Mouse (Mus musculus) liver, embryonic 14.5 days (tissue): Measurements from ENCODE around the gene Hpn. TPM values are rescaled to one million over a fixed set of nuclear protein-coding genes. Genes with fewer than 3 reads are reported as not detected.

Experiments
- ATAC-seq: fragments of 200-750 bp; cut with Nextera tagmentation; 2 replicates; pipeline ENCODE4 v1.8.0; 2017; ENCODE audit warnings: moderate number of reproducible peaks, mild to moderate bottlenecking, moderate library complexity; ENCODE audit not compliant: insufficient read depth
- DNase-seq, 3 experiments: peaks; one replicate each; pipeline ENCODE4 v3.0.0-alpha.2; 2012 to 2013; ENCODE audit warnings: low read depth in 3 of 3, low spot score in 3 of 3
- H3K27ac ChIP-seq: fragments of 300-500 bp; sonication (generic); 2 replicates; pipeline ENCODE4 v1.5.1; 2014; ENCODE audit warnings: moderate library complexity, mild to moderate bottlenecking, control low read depth, inconsistent platforms
- H3K27me3 ChIP-seq: fragments of 300-500 bp; sonication (generic); 2 replicates; pipeline ENCODE4 v1.6.1; 2014; ENCODE audit warnings: mild to moderate bottlenecking, low read length, moderate library complexity; ENCODE audit not compliant: control insufficient read depth, insufficient read depth
- H3K36me3 ChIP-seq: fragments of 300-500 bp; sonication (generic); replicated peaks from 2 replicates; pipeline ENCODE4 v1.6.1; 2014; ENCODE audit warnings: low read depth; ENCODE audit not compliant: control insufficient read depth, insufficient read depth
- H3K4me1 ChIP-seq, 2 experiments: fragments of 200-500 bp in 1 of 2; fragments of 300-500 bp in 1 of 2; sonication (generic) in 1 of 2; replicated peaks; 2 replicates each; pipeline ENCODE4 v1.6.1; 2012 to 2014; ENCODE audit warnings: antibody characterized with exemption in 1 of 2, inconsistent platforms in 1 of 2, low read length in 1 of 2; ENCODE audit not compliant: control insufficient read depth in 2 of 2, insufficient read depth in 2 of 2
- H3K4me2 ChIP-seq: fragments of 300-500 bp; sonication (generic); 2 replicates; pipeline ENCODE4 v1.6.1; 2014; ENCODE audit warnings: low read depth, mild to moderate bottlenecking, control low read depth, moderate library complexity
- H3K4me3 ChIP-seq, 2 experiments: fragments of 200-500 bp in 1 of 2; fragments of 300-500 bp in 1 of 2; sonication (generic) in 1 of 2; 2 replicates each; pipeline ENCODE4 v1.5.1; 2012 to 2014; ENCODE audit warnings: low read depth in 2 of 2, low read length in 2 of 2, mild to moderate bottlenecking in 2 of 2, control low read depth in 1 of 2, inconsistent platforms in 1 of 2, moderate library complexity in 1 of 2; ENCODE audit not compliant: insufficient read depth in 1 of 2
- H3K9ac ChIP-seq: fragments of 300-500 bp; sonication (generic); replicated peaks from 2 replicates; pipeline ENCODE4 v1.6.1; 2014; ENCODE audit warnings: mild to moderate bottlenecking, control low read depth, moderate library complexity
- H3K9me3 ChIP-seq: fragments of 300-500 bp; sonication (generic); 2 replicates; pipeline ENCODE4 v1.6.1; 2016; ENCODE audit warnings: low read length, mixed read lengths; ENCODE audit not compliant: control insufficient read depth
- CTCF ChIP-seq: IDR thresholded peaks from 2 replicates; pipeline ENCODE4 v1.5.1; 2016; ENCODE audit warnings: antibody characterized with exemption, low read depth, control low read depth
- EP300 ChIP-seq: IDR thresholded peaks from 2 replicates; pipeline ENCODE4 v1.6.1; 2016; ENCODE audit warnings: antibody characterized with exemption, low read depth
- WGBS: fragments of 180-500 bp; shearing (Covaris S2); extraction: QIAGEN DNeasy Blood & Tissue Kit; methylation state at CpG from one replicate; pipeline ENCODE4 v1.1.7; 2014; ENCODE audit not compliant: insufficient replicate concordance; 5-methylcytosine and 5-hydroxymethylcytosine counted together
- polyA plus RNA-seq, 2 experiments: library from polyadenylated mRNA; depleted of rRNA in 1 of 2; stranded (reverse) in 1 of 2; unstranded in 1 of 2; fragments of >200 nt; fragmentation: Nextera tagmentation in 1 of 2; extraction: Ambion mirVana in 1 of 2; gene quantifications; 2 replicates each; pipeline versions ENCODE4 v1.2.1 to v1.2.3; 2012 to 2014

The Hpn gene
- polyA plus RNA-seq, 2 experiments = 43.3 to 44.7 TPM

- Histone ChIP-seq H3K4me3 (peak overlapping the region; percentile 61 to 74; a peak in 2 of 4 replicates), H3K36me3 (no peaks in the 10 kb centered on the region), H3K27me3 (no peaks in the 10 kb centered on the region), H3K9ac (no peak overlapping the region), H3K4me1 (peaks cover 8 to 30% of the 10 kb centered on the region in 2 experiments), H3K4me2 (peak overlapping the region; percentile 81), H3K9me3 (no peaks in the 10 kb centered on the region), H3K27ac (no peak overlapping the region)
- TF ChIP-seq EP300 = no peak
- no peak for TF ChIP-seq CTCF
- DNase-seq (no peak), ATAC-seq (no peak)
- WGBS = 22% methylated on average over 9 of the region's 9 CpGs
Observed at GRCm38 (mm10) chr7:31149271-31149670, 34.2 kb upstream of the Hpn start.

GRCm38 (mm10) chr7:31148756-31149155 lies 33.7 kb upstream of the Hpn start:
- Histone ChIP-seq H3K4me2 (peak overlapping the region; percentile 81), H3K27ac (no peak overlapping the region), H3K36me3 (no peaks in the 10 kb centered on the region), H3K9me3 (no peaks in the 10 kb centered on the region), H3K4me1 (peaks cover 8 to 30% of the 10 kb centered on the region in 2 experiments), H3K27me3 (no peaks in the 10 kb centered on the region), H3K4me3 (peak overlapping the region; percentile 14 to 23; a peak in 2 of 4 replicates), H3K9ac (no peak overlapping the region)
- TF ChIP-seq CTCF (no peak), EP300 (no peak)
- ATAC-seq (peak; percentile 22; the same call in 1 of the 2 replicates), DNase-seq (no peak)
- 7% methylated on average over 9 of the region's 9 CpGs for WGBS

GRCm38 (mm10) chr7:31148086-31148485 lies 33.0 kb upstream of the Hpn start:
- TF ChIP-seq EP300 = no peak
- TF ChIP-seq CTCF = no peak
- Histone ChIP-seq H3K36me3 (no peaks in the 10 kb centered on the region), H3K4me1 (peaks cover 8 to 30% of the 10 kb centered on the region in 2 experiments), H3K27ac (no peak overlapping the region), H3K27me3 (no peaks in the 10 kb centered on the region), H3K9me3 (no peaks in the 10 kb centered on the region), H3K4me3 (no peak overlapping the region), H3K9ac (no peak overlapping the region), H3K4me2 (peak overlapping the region; percentile 81)
- DNase-seq (no peak), ATAC-seq (no peak)
- 50% methylated on average over 3 of the region's 3 CpGs for WGBS

GRCm38 (mm10) chr7:31145596-31146160 lies 30.6 kb upstream of the Hpn start:
- DNase-seq (no peak), ATAC-seq (no peak)
- TF ChIP-seq EP300 = no peak
- no peak for TF ChIP-seq CTCF
- no peaks in the 10 kb centered on the region for H3K27me3 ChIP-seq
- peaks cover 8% of the 10 kb centered on the region for H3K36me3 ChIP-seq
- H3K27ac ChIP-seq = no peak overlapping the region
- WGBS = 62% methylated on average over 12 of the region's 12 CpGs
- H3K4me2 ChIP-seq = no peak overlapping the region
- no peaks in the 10 kb centered on the region for H3K9me3 ChIP-seq
- H3K9ac ChIP-seq = no peak overlapping the region
- H3K4me3 ChIP-seq = no peak overlapping the region
- peaks cover 8 to 23% of the 10 kb centered on the region in 2 experiments for H3K4me1 ChIP-seq

GRCm38 (mm10) chr7:31144886-31145285 lies 29.8 kb upstream of the Hpn start:
- H3K27ac ChIP-seq = no peak overlapping the region
- DNase-seq = no peak
- peaks cover 8% of the 10 kb centered on the region for H3K36me3 ChIP-seq
- ATAC-seq = no peak
- H3K27me3 ChIP-seq = no peaks in the 10 kb centered on the region
- no peaks in the 10 kb centered on the region for H3K9me3 ChIP-seq
- 93% methylated on average over 16 of the region's 16 CpGs for WGBS
- H3K4me1 ChIP-seq = peaks cover 8 to 20% of the 10 kb centered on the region in 2 experiments
- no peak overlapping the region for H3K4me3 ChIP-seq
- H3K4me2 ChIP-seq = no peak overlapping the region
- no peak overlapping the region for H3K9ac ChIP-seq
- TF ChIP-seq CTCF (peak; percentile 31), EP300 (no peak)
